Mouse (Mus musculus) C2C12 (cell line): ENCODE data around the gene Kiz. TPM values are rescaled to one million over a fixed set of nuclear protein-coding genes. Genes with fewer than 3 reads are reported as not detected.

Experiments
- H3K27me3 ChIP-seq: one replicate; pipeline ENCODE4 v1.6.1; 2011; ENCODE audit not compliant: control insufficient read depth, insufficient read depth, insufficient read length
- H3K36me3 ChIP-seq: one replicate; pipeline ENCODE4 v1.6.1; 2011; ENCODE audit not compliant: control insufficient read depth, insufficient read depth
- H3K4me3 ChIP-seq: one replicate; pipeline ENCODE4 v1.5.1; 2011; ENCODE audit warnings: mild to moderate bottlenecking, control low read depth; ENCODE audit not compliant: poor library complexity, insufficient read depth, severe bottlenecking
- H3K79me2 ChIP-seq: one replicate; pipeline ENCODE4 v1.6.1; 2011; ENCODE audit not compliant: control insufficient read depth, insufficient read depth
- H3K79me3 ChIP-seq: one replicate; pipeline ENCODE4 v1.6.1; 2011; ENCODE audit warnings: low read depth, control low read depth
- H3ac ChIP-seq: one replicate; pipeline ENCODE3; 2011; ENCODE audit warnings: low read depth; ENCODE audit not compliant: control insufficient read depth, insufficient read length
- CEBPB ChIP-seq: IDR thresholded peaks from one replicate; pipeline ENCODE4 v1.6.1; 2011; ENCODE audit warnings: low read depth, mild to moderate bottlenecking, control low read depth, moderate library complexity
- CTCF ChIP-seq: IDR thresholded peaks from one replicate; pipeline ENCODE4 v1.5.1; 2011; ENCODE audit not compliant: control insufficient read depth, insufficient read depth, insufficient read length
- FOSL1 ChIP-seq: IDR thresholded peaks from one replicate; pipeline ENCODE4 v1.8.0; 2011; ENCODE audit warnings: mild to moderate bottlenecking, low read length; ENCODE audit not compliant: poor library complexity, insufficient read depth, severe bottlenecking
- MAX ChIP-seq: IDR thresholded peaks from one replicate; pipeline ENCODE4 v1.6.1; 2011; ENCODE audit warnings: mild to moderate bottlenecking, control low read depth
- MYOD1 ChIP-seq: IDR thresholded peaks from one replicate; pipeline ENCODE4 v1.6.1; 2011; ENCODE audit warnings: low read depth; ENCODE audit not compliant: control insufficient read depth, insufficient read length
- MYOG ChIP-seq: IDR thresholded peaks from one replicate; pipeline ENCODE4 v1.6.1; 2011; ENCODE audit not compliant: control insufficient read depth, insufficient read length; ENCODE audit errors: extremely low read depth
- USF1 ChIP-seq: IDR thresholded peaks from one replicate; pipeline ENCODE4 v1.6.1; 2011; ENCODE audit warnings: low read depth, mild to moderate bottlenecking, control low read depth, moderate library complexity
- polyA plus RNA-seq: library from polyadenylated mRNA; unstranded; fragments of >200 nt; fragmentation: generic; extraction: Trizol; gene quantifications from one replicate; pipeline ENCODE4 v1.2.1, GENCODE M21; 2012; ENCODE audit warnings: missing spikeins

Gene Kiz
- polyA plus RNA-seq, 1 experiment: 5.9 TPM

DNA sequence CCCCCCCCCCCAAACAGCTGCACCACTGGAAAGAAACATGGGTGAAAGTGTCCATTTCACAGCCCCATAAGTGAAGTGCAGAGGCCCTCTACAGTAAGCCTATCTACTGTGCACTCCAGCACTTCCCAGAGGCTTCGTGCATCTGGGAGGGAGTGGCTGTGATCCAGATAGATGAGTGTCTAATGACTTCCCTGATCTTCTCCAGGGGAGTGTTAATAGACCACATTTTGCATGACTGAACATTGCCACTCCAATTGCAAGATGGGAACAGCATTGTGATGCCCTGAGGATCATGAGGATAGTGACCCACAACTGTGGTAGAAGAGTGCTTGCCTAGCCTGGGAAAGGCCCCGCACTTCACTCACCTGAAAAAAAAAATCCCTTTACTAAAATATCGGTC lies 60.4 kb downstream of the Kiz start:
- H3K79me3 ChIP-seq: no peaks in the 10 kb centered on the region
- H3ac ChIP-seq: no peak overlapping the region
- H3K27me3 ChIP-seq: no peaks in the 10 kb centered on the region
- H3K4me3 ChIP-seq: no peak overlapping the region
- H3K79me2 ChIP-seq: no peaks in the 10 kb centered on the region
- no peak for TF ChIP-seq MAX
- no peak for TF ChIP-seq CEBPB
- TF ChIP-seq CTCF: no peak
- no peak for TF ChIP-seq MYOG
- no peak for TF ChIP-seq FOSL1
- no peak for TF ChIP-seq USF1
- TF ChIP-seq MYOD1: no peak
- no peaks in the 10 kb centered on the region for H3K36me3 ChIP-seq

GRCm38 (mm10) chr2:146917770-146918169 lies 62.1 kb downstream of the Kiz start:
- no peaks in the 10 kb centered on the region for H3K36me3 ChIP-seq
- TF ChIP-seq MYOD1: no peak
- no peak for TF ChIP-seq MAX
- TF ChIP-seq USF1: no peak
- no peak for TF ChIP-seq CEBPB
- no peak for TF ChIP-seq CTCF
- no peak for TF ChIP-seq FOSL1
- no peak for TF ChIP-seq MYOG
- no peaks in the 10 kb centered on the region for H3K79me3 ChIP-seq
- no peaks in the 10 kb centered on the region for H3K79me2 ChIP-seq
- no peaks in the 10 kb centered on the region for H3K27me3 ChIP-seq
- no peak overlapping the region for H3K4me3 ChIP-seq
- no peak overlapping the region for H3ac ChIP-seq

DNA sequence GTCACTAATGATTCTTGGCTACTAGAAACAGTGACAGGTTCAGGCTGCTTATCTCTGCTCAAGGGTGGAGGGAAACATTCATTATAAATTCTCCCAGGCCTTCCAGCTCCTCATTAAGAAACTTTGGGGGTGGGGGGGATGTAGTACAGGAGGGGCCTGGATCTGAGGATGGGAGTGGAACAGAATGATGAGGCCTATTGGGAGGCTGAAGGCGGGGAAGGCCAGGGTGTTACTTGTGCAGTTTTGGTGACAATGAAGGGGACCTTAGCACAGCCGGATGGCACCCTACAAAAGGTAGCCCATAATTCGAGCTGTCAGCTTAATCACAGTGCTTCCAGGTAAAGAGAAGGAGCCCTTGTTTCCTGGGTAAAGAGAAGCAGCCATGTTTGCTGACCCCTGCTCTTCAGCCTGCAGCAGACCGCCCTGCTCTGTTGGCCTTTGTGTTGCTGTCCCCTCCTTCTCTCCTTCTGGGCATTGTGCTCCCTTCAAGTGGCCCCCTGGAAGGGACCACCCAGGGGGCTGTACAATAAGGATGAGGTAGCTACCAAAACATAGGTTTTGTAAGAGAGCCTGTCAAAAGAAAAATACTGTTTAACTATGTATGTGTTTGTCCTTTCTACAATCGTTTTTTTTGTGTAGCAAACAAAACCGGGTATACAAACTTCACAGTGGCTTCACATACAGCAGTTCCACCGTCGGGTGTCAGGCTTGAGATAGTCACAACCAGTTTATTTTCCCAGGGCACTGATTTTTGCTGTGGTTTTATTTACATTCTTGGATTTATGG lies 64.9 kb downstream of the Kiz start:
- no peaks in the 10 kb centered on the region for H3K27me3 ChIP-seq
- no peaks in the 10 kb centered on the region for H3K79me3 ChIP-seq
- H3K36me3 ChIP-seq: no peaks in the 10 kb centered on the region
- TF ChIP-seq MAX (no peak), CEBPB (no peak), USF1 (no peak)
- H3K79me2 ChIP-seq: no peaks in the 10 kb centered on the region
- H3ac ChIP-seq: no peak overlapping the region
- no peak overlapping the region for H3K4me3 ChIP-seq

- TF ChIP-seq USF1: no peak
- TF ChIP-seq FOSL1: no peak
- Histone ChIP-seq H3K79me3 (no peaks in the 10 kb centered on the region), H3K4me3 (no peak overlapping the region), H3K27me3 (no peaks in the 10 kb centered on the region), H3ac (no peak overlapping the region), H3K79me2 (no peaks in the 10 kb centered on the region), H3K36me3 (no peaks in the 10 kb centered on the region)
Measured at GRCm38 (mm10) chr2:146925296-146925695, 69.6 kb downstream of the Kiz start.

- Histone ChIP-seq H3ac (no peak overlapping the region), H3K27me3 (no peaks in the 10 kb centered on the region), H3K36me3 (no peaks in the 10 kb centered on the region), H3K79me3 (no peaks in the 10 kb centered on the region), H3K4me3 (no peak overlapping the region), H3K79me2 (no peaks in the 10 kb centered on the region)
- no peak for TF ChIP-seq MYOG
- no peak for TF ChIP-seq FOSL1
- no peak for TF ChIP-seq MYOD1
- TF ChIP-seq CTCF: no peak
- no peak for TF ChIP-seq MAX
- no peak for TF ChIP-seq USF1
- TF ChIP-seq CEBPB: no peak
Measured at GRCm38 (mm10) chr2:146925846-146926245, 70.2 kb downstream of the Kiz start.

- H3K36me3 ChIP-seq: no peaks in the 10 kb centered on the region
- no peaks in the 10 kb centered on the region for H3K79me2 ChIP-seq
- H3K79me3 ChIP-seq: no peaks in the 10 kb centered on the region
- no peak overlapping the region for H3ac ChIP-seq
- TF ChIP-seq MYOG: no peak
- no peak for TF ChIP-seq CTCF
- TF ChIP-seq MAX: no peak
- TF ChIP-seq MYOD1: no peak
- no peak for TF ChIP-seq CEBPB
- TF ChIP-seq FOSL1: no peak
- no peak for TF ChIP-seq USF1
- no peaks in the 10 kb centered on the region for H3K27me3 ChIP-seq
- no peak overlapping the region for H3K4me3 ChIP-seq
Measured at GRCm38 (mm10) chr2:146948223-146948776, 92.6 kb downstream of the Kiz start.
